Mouse (Mus musculus) olfactory bulb, adult 2 months (tissue): ENCODE data around the gene Gnb5. TPM values are rescaled to one million over a fixed set of nuclear protein-coding genes. Genes with fewer than 3 reads are reported as not detected.

Source experiments
- H3K27ac ChIP-seq: fragments of 200-500 bp; 2 replicates; pipeline ENCODE4 v1.5.1; 2012; ENCODE audit warnings: low read depth, low read length; ENCODE audit not compliant: insufficient read depth
- H3K4me1 ChIP-seq: fragments of 200-500 bp; 2 replicates; pipeline ENCODE4 v1.6.1; 2012; ENCODE audit warnings: low read length; ENCODE audit not compliant: control insufficient read depth, insufficient read depth
- H3K4me3 ChIP-seq: fragments of 200-500 bp; 2 replicates; pipeline ENCODE4 v1.5.1; 2012; ENCODE audit warnings: mild to moderate bottlenecking, low read depth, low read length, moderate library complexity; ENCODE audit not compliant: insufficient read depth
- CTCF ChIP-seq: fragments of 200-500 bp; IDR thresholded peaks from 2 replicates; pipeline ENCODE4 v1.5.1; 2012; ENCODE audit warnings: low read depth, mild to moderate bottlenecking, low read length, moderate library complexity; ENCODE audit not compliant: insufficient read depth
- POLR2A ChIP-seq: fragments of 200-500 bp; IDR thresholded peaks from 2 replicates; pipeline ENCODE4 v1.6.1; 2012; ENCODE audit warnings: mild to moderate bottlenecking, low read depth, low read length, moderate library complexity; ENCODE audit not compliant: insufficient read depth
- WGBS: fragments of 180-500 bp; shearing (Covaris S2); methylation state at CpG from one replicate; pipeline ENCODE4 v1.1.7; 2018; 5-methylcytosine and 5-hydroxymethylcytosine counted together
- polyA plus RNA-seq: library from polyadenylated mRNA; stranded (reverse); fragments of >200 nt; gene quantifications from 2 replicates; pipeline ENCODE4 v1.2.4, GENCODE M21; 2012; ENCODE audit warnings: low replicate concordance; ENCODE audit not compliant: missing spikeins, insufficient read depth, insufficient read length

The Gnb5 gene
- not detected in 2 replicates for polyA plus RNA-seq

DNA sequence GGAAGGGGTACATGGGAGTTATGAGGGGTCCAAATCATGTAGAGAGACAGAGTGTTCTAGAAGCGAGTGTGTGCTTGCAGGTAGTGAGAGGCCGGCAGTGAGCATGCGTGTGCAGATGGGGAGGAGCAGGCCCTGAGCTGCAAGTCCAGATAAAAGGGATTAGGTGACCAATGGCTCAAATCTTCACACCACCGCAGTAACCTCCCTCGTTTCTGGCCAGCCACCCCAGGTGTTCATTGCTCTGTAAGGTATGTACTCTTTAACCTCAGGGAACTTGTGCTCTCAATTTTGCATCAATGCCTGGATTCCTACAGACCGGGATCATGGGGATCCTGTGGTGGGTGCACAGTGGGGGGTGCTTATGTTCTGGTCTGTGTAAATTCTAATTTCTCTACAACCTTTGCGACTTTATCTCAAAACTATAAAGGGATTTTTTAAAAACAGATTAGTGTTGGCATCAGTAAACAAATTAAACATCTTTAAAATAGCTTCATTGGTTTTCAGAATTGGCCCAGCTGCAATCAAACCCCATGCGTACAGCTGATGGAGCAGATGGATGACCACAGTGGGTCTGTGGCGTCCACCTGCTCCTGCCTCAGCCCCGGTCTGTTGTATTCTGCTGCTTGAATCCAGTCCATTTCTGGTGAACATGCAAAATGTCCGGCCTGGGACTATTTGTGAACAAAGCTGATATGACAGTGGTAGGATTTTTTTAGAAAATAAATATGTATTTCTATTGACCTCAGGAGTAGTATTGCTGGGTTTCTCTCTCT is at the start of gene Gnb5:
Gene Gnb5, plus strand, starts transcription at position 163 of the 773 bp plus-strand sequence.
- 86% methylated on average over 11 of the region's 11 CpGs for WGBS
- TF ChIP-seq POLR2A, result no peak
- no peak for TF ChIP-seq CTCF
- H3K4me3 ChIP-seq, result no peak within 1 kb of the TSS
- no peak within 1 kb of the TSS for H3K27ac ChIP-seq
- H3K4me1 ChIP-seq, result peaks cover 3% of the 10 kb centered on the region

DNA sequence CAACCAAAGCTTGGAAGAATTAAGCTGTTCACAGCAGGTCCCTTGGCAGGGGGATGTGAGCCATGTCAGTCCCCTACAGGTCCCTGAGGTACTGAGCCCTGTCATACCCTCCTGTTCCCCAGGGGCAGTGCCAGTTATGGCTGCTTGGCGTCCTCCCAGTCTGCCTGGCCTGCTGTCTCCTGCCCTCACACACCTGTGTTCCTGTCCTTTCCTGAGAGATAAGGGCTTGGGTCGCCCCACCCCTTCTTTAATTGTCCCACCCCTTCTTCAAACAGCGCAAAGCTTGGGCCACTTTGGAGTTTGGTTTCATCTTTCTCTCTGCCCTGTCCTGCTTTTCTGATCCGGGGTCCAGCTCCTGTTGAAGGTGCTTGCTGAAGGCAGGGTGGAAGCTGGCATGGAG is 47.3 kb upstream of the Gnb5 start:
- 82% methylated on average over 4 of the region's 4 CpGs for WGBS
- TF ChIP-seq POLR2A, result no peak
- TF ChIP-seq CTCF, result no peak
- Histone ChIP-seq H3K4me3 (no peak overlapping the region), H3K4me1 (peaks cover 41% of the 10 kb centered on the region), H3K27ac (no peak overlapping the region)

DNA sequence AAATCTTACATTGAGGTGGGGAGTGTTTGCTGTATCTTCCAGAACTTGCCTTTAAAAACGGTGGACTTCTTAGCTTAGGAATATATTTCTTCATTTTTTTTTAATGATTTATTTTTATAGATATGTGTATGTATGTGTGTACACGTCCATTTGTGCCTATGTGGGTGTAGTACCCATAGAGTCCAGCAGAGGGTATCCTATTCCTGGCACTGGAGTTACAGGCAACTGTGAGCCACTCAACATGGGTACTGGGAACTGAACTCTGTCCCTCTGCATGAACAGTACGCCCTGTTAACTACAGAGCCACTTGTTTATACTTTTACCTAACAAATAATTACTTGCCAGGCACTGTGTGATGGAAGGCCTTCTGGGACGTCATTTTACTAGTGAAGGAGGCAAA is 46.4 kb upstream of the Gnb5 start:
- H3K4me3 ChIP-seq, result no peak overlapping the region
- no peak overlapping the region for H3K27ac ChIP-seq
- H3K4me1 ChIP-seq, result peaks cover 37% of the 10 kb centered on the region
- 97% methylated on average over 4 of the region's 4 CpGs for WGBS
- TF ChIP-seq CTCF, result no peak

DNA sequence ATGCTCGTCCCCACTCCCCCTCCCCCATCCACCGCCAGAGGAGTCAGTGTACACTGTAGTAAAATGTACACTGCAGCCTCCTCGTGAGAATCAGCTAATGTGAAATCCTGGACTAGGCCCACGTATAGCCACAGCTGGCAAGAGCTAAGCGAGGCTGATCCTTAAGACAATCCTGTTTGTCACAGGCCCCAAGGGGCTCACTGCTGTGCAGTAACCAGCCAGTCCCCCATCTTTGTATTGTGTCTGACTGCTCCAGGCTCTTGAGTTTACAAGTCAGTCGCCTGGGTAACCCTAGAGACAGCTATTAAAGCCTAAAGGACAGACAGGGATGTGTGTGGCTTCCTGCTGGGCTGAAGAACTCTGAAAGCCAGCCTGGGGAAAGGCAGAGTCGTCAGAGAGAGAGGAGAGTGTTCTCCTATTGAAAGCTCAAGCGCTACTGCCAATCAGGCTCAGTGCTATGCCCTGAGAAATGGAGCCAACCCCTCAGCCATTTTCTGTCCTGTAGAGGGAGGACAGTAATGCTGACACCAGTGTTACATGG is 44.7 kb upstream of the Gnb5 start:
- Histone ChIP-seq H3K4me1 (peaks cover 22% of the 10 kb centered on the region), H3K4me3 (no peak overlapping the region), H3K27ac (no peak overlapping the region)
- TF ChIP-seq CTCF (no peak), POLR2A (no peak)
- 20% methylated on average over 8 of the region's 8 CpGs for WGBS

DNA sequence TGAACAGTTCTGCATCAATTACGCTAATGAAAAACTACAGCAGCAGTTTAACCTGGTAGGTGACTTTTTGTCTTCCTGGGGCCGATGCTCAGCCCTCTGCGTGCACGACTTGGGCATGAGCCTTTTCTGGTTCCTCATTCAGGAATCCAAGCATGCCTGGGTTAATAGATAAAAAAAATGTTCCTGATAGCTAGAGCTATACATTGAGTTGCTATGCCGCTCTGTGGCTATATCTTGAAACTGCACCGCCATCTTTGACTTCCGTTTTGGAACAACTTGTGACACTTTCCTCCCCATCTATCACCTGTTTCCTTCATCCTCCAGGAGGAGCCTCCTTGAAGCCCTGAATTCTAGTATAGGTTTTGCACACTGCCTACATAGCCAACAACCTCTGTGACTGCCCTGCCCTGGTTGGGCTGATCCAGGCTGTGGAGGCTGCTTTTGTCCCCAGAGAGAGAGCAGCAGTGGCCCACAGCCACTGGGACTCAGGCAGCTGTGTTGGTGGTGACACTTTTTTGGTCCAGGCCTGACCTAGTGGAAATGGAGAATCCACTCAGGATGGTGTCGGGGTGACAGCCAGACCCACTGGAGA is 43.8 kb upstream of the Gnb5 start:
- Histone ChIP-seq H3K27ac (no peak overlapping the region), H3K4me1 (peaks cover 16% of the 10 kb centered on the region), H3K4me3 (no peak overlapping the region)
- WGBS, result 64% methylated on average over 8 of the region's 8 CpGs
- no peak for TF ChIP-seq POLR2A
- TF ChIP-seq CTCF, result no peak

DNA sequence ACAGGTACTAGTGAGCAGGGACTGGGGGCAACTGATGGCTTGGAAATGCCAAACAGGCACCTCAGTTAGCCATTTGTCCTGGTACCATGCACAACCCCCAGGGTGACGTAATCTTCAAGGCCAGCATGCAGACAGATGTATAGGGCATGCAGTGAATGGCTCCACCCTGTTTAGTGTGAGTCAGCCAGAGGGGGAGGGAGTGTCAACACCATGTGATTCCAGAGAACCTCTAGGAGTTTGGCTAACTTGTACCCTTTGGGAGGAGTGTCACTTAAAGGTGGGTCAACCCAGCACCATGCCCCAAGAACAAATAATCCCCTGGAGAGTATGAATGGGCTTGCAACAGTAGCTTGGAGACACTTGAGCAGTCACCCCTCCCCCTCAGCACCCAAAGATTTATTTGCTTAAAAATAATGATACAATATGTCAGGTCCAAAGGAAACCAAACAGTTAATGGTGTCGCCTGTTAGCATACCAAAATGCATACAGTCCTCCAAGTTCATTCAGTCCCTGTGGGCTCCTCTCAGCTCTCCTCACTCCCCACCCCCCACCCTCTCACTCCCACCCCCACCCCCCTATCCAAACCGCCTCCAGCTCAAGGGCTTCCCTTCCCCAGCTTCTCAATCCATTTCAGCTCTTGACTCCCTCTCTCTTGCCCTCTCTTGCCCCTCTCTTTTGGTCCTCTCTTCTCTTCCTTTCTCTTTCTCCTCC is 41.9 kb upstream of the Gnb5 start:
- Histone ChIP-seq H3K4me1 (peaks cover 16% of the 10 kb centered on the region), H3K4me3 (no peak overlapping the region), H3K27ac (no peak overlapping the region)
- no peak for TF ChIP-seq POLR2A
- no peak for TF ChIP-seq CTCF
- WGBS, result 50% methylated on average over 3 of the region's 3 CpGs

DNA sequence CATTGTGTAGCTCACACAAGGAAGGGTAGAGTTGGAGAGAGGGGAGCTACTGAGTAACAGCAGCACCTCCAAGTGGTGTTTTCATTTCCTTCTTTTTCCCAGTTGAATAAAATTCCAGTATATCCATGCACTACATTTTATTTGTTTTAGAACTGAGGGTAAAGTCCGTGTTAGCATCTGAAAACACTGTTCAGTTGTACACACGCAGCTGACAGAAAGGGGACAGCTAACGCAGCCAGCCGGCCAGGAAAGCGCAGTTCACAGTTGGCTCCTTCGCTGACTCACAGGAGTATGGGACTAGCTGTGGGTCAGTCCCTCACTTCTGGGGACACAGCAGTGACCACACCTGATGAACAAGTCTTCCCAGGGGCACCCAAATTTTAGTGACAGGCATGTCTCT is 38.9 kb upstream of the Gnb5 start:
- no peak overlapping the region for H3K27ac ChIP-seq
- WGBS, result 81% methylated on average over 6 of the region's 6 CpGs
- H3K4me3 ChIP-seq, result no peak overlapping the region
- peaks cover 7% of the 10 kb centered on the region; the same call in 1 of the 2 replicates for H3K4me1 ChIP-seq
- TF ChIP-seq CTCF (no peak), POLR2A (no peak)

DNA sequence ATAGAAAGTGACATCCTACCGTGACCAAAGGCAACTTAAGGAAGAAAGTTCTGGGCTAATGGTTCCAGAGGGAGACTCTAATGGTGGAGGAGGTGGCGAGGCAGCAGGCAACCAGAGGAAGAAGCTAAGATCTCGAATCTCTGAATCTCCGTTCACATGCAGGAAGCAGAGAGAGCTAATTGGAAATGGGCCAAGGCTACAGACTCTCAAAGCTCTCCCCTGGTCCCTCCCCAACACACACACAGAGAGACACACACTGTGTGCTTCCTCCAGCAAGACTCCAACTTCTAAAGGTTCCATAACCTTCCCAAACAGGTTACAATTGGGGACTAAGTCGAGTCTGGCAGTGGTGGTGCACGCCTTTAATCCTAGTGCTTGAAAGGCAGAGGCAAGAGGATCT is 35.7 kb upstream of the Gnb5 start:
- Histone ChIP-seq H3K4me1 (no peaks in the 10 kb centered on the region), H3K4me3 (no peak overlapping the region), H3K27ac (no peak overlapping the region)
- WGBS, result 72% methylated on average over 6 of the region's 6 CpGs
- TF ChIP-seq CTCF, result no peak
- no peak for TF ChIP-seq POLR2A

DNA sequence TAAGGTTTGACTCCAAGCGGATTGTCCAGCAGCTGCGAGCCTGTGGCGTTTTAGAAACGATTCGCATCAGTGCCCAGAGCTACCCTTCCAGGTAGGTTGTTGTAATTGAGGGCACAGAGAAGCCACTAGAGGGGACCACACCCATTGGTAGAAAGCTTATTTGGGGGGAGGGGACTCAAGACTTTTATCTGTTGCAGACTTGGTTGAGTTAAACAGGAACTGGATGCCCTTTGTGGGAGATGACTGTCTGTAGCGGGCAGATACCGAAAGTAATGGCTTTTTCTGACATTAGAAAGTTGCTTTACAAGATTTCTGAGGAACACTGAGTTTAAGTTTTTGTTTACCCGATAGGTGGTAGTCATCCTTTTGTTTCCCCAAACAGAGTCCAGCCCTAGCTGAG is 34.5 kb upstream of the Gnb5 start:
- no peaks in the 10 kb centered on the region for H3K4me1 ChIP-seq
- TF ChIP-seq CTCF, result no peak
- no peak for TF ChIP-seq POLR2A
- WGBS, result 96% methylated on average over 8 of the region's 8 CpGs
- no peak overlapping the region for H3K27ac ChIP-seq
- no peak overlapping the region for H3K4me3 ChIP-seq
